Mouse (Mus musculus) right cerebral cortex, postnatal 10 days (tissue): ENCODE measurements around the gene Actr6.
"Not testable (repeated sequence)": the region's sequence is repeated elsewhere in the genome, so short reads cannot be mapped to it uniquely, and the experiment has no call there.

Source experiments
- DNase-seq, 2 experiments: peaks; one replicate each; pipeline ENCODE4 v3.0.0; 2021; ENCODE audit warnings: low spot score in 2 of 2

Gene Actr6

GRCm38 (mm10) chr10:89738395-89738794 lies 6.3 kb upstream of the Actr6 start:
- DNase-seq, result no peak

DNA sequence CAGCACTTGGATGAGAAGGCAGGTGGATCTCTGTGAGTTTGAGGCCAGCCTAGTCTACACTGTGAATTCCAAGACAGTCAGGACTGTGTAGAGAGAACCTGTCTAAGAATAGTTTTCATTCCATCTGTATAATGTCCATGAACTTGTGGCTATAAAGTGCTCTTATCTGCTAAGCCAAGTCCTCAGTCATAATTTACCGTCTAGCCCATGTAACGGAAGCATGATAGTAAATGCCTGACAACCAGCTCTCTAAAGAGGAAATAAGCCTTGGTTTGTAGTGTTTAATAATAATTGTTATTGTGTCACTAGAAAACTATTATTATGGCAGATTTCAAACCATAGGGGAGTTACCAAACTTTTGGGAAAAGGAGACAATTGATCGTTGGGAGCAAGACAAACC lies 5.8 kb upstream of the Actr6 start:
- no peak for DNase-seq

DNA sequence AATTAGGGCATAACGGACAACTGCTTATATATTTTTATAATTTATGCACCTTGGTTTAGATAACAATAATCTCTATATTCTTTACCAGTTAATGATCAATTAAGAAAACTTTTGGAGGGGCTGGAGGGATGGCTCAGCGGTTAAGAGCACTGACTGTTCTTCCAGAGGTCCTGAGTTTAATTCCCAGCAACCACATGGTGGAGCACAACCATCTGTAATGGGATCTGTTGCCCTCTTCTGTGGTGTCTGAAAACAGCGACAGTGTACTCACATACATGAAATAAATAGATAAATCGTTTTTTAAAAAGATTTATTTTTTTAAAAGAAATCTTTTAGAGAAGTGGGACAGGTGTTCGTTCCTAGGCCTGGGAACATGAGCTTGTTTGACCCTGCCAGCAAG lies 5.0 kb upstream of the Actr6 start:
- DNase-seq, result no peak

DNA sequence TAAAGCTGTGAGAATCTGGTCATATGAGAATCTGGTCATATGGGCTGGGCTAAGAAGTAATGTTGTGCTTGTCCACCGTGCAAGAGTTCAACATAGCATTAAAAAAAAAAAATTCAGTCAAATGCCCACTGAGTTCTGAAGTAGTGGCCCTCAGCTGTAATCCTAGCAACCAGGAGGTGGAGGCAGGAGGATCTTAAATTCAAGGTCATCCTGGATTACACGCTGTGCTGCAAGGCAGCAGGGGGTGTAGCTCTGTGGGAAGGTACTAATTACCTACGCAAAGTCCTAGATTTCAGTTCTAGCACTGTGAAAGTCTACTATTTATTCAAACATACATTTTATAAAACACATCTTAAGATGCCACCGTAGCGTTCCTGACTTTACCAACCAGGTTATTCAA lies 754 bp downstream of the Actr6 start:
- DNase-seq, result no peak

DNA sequence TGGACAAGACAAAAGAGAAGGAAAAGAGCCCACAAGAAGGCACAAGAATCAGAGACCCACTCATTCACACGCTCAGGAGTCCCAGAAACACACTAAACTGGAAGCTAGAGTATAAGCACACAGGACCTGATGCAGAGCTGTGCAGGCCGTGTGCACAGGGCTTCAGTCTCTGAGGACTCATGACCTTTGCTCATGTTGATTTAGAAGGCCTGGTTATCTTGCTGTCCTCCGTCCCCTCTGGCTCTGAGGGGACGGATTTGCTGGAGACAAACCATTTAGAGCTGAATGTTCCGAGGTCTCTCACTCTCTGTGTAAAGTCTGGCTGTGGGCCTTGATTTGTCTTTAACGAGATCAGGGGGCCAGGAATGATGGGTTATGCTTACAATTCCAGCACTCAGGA lies 1.7 kb downstream of the Actr6 start:
- DNase-seq, result no peak

DNA sequence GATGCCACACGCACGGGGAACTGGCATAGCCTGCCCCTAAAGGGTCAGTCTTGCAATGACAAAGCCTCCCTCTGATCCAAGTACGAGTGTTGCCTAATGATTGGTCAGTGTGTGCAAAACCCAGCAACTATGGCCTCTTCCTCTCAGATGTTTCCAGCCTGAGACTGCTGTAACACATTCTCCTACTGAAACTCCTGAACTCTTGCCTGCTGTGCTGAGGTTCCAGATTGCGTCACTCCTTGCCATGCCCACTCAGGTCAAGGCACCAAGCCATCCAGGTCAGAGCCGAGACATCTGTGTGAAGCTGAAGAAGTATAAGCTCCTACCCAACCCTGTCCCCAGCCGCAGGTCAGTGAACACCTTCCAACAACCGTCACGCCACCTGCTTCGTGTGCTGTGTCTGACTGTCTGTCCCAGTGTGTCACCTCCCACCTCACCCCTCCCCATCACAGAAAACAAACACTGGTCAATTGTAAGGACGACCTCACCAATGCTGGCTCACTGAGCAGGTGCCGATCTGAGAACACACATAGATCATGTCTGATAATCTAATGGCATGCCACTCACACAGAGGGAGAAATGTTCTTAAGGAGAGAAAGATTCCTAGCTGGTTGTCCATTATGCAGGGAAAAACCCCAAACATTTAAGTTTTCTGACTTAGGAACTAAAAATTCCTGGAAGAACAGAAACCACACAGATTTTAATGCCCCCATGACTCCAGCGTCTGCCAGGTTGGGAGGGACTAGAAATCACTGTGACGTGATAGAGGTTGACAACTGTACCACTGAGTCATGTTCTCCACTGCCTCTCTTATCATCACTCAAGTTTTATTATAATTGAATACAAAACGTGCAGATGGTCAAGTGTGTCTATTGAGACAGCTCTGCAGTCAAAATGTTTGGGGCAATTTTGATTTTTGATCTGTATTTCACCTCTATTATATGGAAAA lies 9.6 kb downstream of the Actr6 start:
- no peak for DNase-seq

- no peak for DNase-seq
Measured at GRCm38 (mm10) chr10:89720796-89721195, 11.3 kb downstream of the Actr6 start.

GRCm38 (mm10) chr10:89720252-89720651 lies 11.8 kb downstream of the Actr6 start:
- no peak for DNase-seq

DNA sequence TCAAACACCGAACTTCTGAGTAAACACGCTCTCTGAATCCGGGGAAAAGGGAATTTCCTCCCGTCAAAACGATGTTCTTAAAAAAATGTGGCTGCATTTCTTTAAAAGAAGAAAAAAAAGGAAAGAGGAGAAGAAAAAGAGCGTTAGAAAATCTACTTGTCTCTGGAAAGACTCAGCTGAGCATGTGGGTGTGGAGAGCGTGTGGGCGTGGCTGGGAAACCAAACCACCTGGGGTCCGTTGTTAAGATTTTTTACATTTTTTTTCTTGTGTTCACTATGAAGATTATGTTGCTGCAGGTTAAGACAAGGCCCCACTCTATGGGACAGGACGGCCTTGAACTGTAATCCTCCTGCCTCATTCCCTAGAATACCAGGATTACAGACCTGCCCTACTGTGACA lies 17.2 kb downstream of the Actr6 start:
- DNase-seq, result no peak

DNA sequence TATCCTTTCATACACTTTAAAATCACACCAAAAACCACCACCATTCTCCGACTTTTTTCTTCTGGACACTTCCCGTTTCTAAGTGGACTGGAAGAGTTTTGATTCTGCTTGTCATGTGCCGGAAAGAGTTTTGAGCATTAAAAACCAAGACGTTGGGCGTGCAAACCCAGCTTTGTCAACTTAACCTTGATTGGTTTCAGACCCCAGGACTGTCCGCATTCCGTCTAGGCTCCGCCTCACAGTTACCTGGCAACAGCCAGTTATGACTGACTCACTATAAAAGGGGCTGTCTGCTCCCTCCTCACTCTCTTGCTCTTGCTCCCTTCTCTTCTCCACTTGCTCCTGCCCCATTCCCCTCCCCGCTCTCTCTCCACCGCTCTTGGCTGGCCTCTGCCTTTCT lies 23.4 kb downstream of the Actr6 start:
- DNase-seq, result no peak

DNA sequence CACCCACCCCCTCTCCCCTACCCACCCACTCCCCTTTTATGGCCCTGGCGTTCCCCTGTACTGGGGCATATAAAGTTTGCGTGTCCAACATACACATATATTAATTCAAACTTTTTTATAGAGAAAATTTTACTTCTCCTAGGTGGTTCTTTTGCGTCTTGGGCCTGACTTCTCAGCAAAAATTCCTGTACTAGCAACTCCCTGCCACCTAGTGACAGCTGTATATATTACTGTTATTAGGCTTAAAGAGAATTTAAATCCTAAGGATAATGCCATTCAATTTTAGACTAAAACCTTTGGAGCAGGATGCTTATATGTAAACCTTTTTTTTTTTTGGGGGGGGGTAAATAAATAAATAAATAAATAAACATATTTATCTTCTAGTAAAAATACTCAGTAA lies 24.7 kb downstream of the Actr6 start:
- DNase-seq, result no peak

GRCm38 (mm10) chr10:89703042-89703441 lies 29.1 kb downstream of the Actr6 start:
- no peak for DNase-seq

DNA sequence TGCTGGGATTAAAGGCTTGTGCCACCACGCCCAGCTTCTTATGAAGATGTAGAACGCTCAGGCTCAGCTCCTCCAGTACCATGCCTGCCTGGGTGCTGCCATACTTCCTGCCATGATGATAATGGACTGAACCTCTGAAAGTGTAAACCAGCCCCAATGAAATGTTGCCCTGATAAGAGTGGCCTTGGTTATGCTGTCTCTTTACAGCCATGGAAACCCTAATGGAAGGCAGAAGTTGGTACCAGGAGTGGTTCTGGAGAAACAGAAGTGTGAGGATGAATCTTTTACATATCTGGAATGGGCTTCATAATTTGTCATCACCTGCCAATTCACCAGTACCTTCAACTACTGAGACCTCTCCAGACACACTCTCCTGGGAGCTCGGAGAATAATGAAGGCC lies 34.1 kb downstream of the Actr6 start:
- DNase-seq, result no peak

- not testable (repeated sequence) for DNase-seq
Measured at GRCm38 (mm10) chr10:89696270-89696669, 35.8 kb downstream of the Actr6 start.

DNA sequence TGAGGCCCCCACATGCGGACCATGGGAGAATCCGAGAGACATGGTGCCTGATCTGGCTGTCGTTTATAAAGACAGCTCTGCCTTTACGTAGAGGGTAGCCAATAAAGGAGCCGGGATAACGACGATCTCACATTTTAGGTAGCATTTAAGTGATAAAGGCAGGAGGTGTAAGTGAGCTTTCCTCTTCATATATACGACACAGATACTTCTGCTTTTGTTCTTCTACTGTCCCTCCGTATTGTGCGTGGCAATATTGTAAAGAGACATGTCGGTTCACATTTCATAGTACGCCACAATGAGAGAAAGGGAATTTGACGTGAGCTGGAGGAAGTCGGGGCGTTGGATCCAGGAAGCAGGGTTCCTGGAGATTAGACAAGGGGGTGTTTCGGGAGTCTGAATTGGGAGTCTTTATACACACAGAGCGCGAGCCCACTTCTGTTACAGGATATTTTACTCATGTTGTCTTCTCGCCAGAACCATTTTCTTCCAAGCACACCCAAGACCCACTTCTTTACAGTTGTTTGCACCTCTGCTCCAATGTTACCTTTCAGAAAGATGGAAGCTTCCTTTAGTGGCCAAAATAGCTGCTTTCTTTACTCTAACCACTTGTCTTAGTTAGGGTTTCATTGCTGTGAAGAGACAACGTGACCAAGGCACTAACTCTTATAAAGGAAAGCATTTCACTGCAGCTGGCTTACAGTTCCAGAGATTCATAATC lies 36.7 kb downstream of the Actr6 start:
- DNase-seq, result no peak

DNA sequence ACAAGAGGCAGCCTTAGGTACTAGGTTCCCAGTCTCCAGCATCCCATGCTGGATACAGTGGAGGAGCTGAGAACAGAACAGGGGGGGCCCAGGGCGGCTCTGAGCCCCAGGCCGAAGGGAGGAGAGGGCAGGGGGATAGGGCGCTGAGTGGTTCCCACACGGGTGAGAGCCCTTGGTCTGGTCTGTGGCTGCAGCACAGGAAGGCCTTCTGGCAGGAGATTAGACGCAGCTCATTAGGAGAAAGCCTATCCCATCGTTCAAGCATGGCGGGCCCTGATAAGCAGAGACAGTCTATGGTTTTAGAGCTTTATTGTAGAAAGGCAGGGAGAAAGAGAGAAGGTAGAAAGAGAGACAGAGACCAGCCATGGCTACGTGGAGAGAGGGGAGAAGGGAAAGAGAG lies 42.1 kb downstream of the Actr6 start:
- no peak for DNase-seq

GRCm38 (mm10) chr10:89687455-89687854 lies 44.6 kb downstream of the Actr6 start:
- no peak for DNase-seq

DNA sequence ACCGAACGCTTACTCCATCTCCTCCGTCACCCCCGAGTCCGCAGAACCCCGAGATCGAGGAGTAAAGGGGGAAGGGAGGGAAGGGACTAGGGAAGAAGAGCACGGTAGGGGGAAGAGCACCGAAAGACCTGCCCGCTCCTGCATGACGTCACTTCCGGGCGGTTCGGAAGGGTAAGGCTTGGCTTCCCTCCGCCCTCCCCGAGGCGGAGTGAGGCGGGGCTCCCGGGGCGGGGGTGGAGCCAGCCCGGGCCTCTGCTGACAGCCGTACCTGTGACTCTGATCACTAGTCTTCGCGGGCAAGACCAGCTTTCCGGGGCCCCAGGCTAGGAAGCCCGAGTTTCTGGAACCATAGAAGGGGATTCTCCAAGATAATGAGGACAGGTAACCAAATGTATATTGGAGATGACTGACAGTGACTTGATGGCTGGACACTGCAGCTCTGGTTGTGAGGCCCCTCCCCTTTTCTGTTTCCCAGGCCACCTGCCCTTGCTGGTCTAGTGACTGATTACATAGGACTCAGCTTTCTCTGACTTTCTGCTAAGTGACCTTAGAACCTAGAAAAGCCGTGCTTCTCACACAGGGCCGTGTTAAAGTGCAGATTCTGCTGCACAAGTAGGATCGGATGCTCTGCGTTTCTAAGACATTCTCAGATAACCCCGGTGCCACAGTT lies 45.8 kb downstream of the Actr6 start, which contains the start of gene Scyl2:
TSS of gene Scyl2 (minus strand) at position 147 of the 670 bp plus-strand sequence.
- peak; percentile 96 to 97 for DNase-seq

- DNase-seq, result peak; percentile 28 to 42
Measured at GRCm38 (mm10) chr10:89685391-89686138, 46.5 kb downstream of the Actr6 start.

- no peak for DNase-seq
Measured at GRCm38 (mm10) chr10:89682961-89683360, 49.1 kb downstream of the Actr6 start.

DNA sequence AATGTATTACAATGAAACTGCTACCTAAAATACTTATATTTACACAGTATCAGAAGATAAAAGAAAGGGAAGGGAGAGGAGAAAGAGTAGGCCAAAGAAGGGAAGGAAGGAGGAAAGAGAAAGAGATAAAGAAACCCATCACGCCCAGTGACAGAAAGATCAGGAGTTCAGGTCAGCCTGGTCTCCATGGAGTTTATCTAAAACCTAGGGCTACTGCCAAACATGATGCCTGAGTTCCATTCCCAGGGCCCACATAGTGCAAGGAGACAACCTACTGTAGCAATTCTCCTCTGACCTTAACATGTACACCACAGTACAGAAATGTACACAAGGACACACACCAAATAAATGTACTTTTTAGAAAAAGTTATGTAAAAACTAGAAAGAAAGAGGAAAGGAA lies 49.9 kb downstream of the Actr6 start:
- DNase-seq, result no peak

GRCm38 (mm10) chr10:89681706-89682105 lies 50.4 kb downstream of the Actr6 start:
- no peak for DNase-seq
